Comparison of ENCODE assay signal across 18 mouse cellular contexts in the genomic region with DNA sequence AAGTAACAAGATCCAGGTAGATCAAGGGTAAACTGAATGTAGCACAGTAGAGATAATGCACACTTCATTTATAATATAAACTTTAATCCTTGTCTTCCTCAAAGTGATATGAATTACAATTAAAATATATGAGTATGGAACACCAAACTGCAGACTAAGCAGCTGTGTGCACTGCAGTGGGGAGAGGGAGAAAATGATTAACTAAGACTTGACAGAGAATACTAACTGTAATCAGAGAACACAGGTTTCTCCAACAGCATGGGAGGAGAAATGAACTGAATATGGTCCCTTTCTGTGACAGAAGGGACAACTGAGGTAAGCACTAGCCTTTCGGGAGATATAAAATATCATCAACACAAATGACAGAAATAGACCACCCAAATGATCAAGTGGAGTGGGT.
"Had no signal": no experiment of that assay in that cellular context is flagged by ENCODE, and none has a peak within 500 bp of the region (broad histone marks: within the 10 kb centered on the region; RNA-seq: fewer than 3 reads in every experiment).

No protein-coding gene starts in this region.

- H3K27me3 ChIP-seq: midbrain, embryonic 12.5 days; neural tube, embryonic 13.5 days; neural tube, embryonic 15.5 days had no signal

- H3K4me3 ChIP-seq: midbrain, embryonic 10.5 days; midbrain, embryonic 12.5 days; myocyte; neural tube, embryonic 13.5 days; neural tube, embryonic 15.5 days had no signal

- H3K4me2 ChIP-seq: lung, embryonic 14.5 days; midbrain, embryonic 12.5 days; neural tube, embryonic 13.5 days; neural tube, embryonic 15.5 days had no signal

- ATAC-seq: midbrain, embryonic 16.5 days had no signal

- H3K27ac ChIP-seq: midbrain, embryonic 10.5 days; midbrain, embryonic 12.5 days; neural tube, embryonic 13.5 days; neural tube, embryonic 15.5 days had no signal

- DNase-seq: lung, embryonic 14.5 days; lung, postnatal 10 days; lung, postnatal 4 days; midbrain, embryonic 14.5 days; retina, postnatal 1 day; right cerebral cortex, adult 18-20 months; right cerebral cortex, postnatal 25 days; right cerebral cortex, postnatal 4 days; spleen, adult 18-20 months; thymus, adult 18-20 months; thymus, postnatal 14 days; thymus, postnatal 36 days had no signal

- H3K9ac ChIP-seq: lung, embryonic 14.5 days; midbrain, embryonic 12.5 days; neural tube, embryonic 13.5 days; neural tube, embryonic 15.5 days had no signal

- H3K4me1 ChIP-seq: midbrain, embryonic 10.5 days; midbrain, embryonic 12.5 days; neural tube, embryonic 13.5 days; neural tube, embryonic 15.5 days had no signal

- H3K36me3 ChIP-seq: midbrain, embryonic 10.5 days; midbrain, embryonic 12.5 days; neural tube, embryonic 13.5 days; neural tube, embryonic 15.5 days had no signal

- H3K9me3 ChIP-seq: midbrain, embryonic 10.5 days; midbrain, embryonic 12.5 days; neural tube, embryonic 13.5 days; neural tube, embryonic 15.5 days had no signal
